Mouse (Mus musculus): ENCODE data around the gene Glt28d2.

- no peak for TF ChIP-seq CTCF (IDR thresholded peaks at IDR 0.05; ENCODE audit: low read depth, low read length)
- no peak for TF ChIP-seq POLR2A (IDR thresholded peaks at IDR 0.05; ENCODE audit: insufficient read depth, low read length)
Observed at GRCm38 (mm10) chr3:85928140-85928611, 40.9 kb upstream of the Glt28d2 start.
